Mouse (Mus musculus) c-Kit-positive CD71-negative TER-119-negative erythroid progenitor cells, embryonic 14.5 days (primary cell): ENCODE data around the gene Ikzf4.

Source experiments
- DNase-seq: peaks from one replicate; pipeline ENCODE4 v3.0.0-alpha.2; 2013; ENCODE audit warnings: low read depth

Ikzf4 gene

GRCm38 (mm10) chr10:128606483-128606882 is 39.3 kb downstream of the Ikzf4 start:
- no peak for DNase-seq

GRCm38 (mm10) chr10:128602470-128603128 is 43.2 kb downstream of the Ikzf4 start:
- no peak for DNase-seq

GRCm38 (mm10) chr10:128601499-128601898 is 44.3 kb downstream of the Ikzf4 start:
- DNase-seq, result no peak

- no peak for DNase-seq
Observed at GRCm38 (mm10) chr10:128598476-128598875, 47.3 kb downstream of the Ikzf4 start.

GRCm38 (mm10) chr10:128592797-128593196 is 53.0 kb downstream of the Ikzf4 start:
- DNase-seq, result no peak

- no peak for DNase-seq
Observed at GRCm38 (mm10) chr10:128591436-128591835, 54.4 kb downstream of the Ikzf4 start.

GRCm38 (mm10) chr10:128590193-128590690 is 55.5 kb downstream of the Ikzf4 start:
- DNase-seq, result no peak

- DNase-seq, result peak; percentile 44
Observed at GRCm38 (mm10) chr10:128589464-128590192, 56.2 kb downstream of the Ikzf4 start, which contains the start of gene Erbb3. Erbb3 (minus strand) TSS chr10:128589652.

- DNase-seq, result no peak
Observed at GRCm38 (mm10) chr10:128588775-128589463, 56.9 kb downstream of the Ikzf4 start.

- no peak for DNase-seq
Observed at GRCm38 (mm10) chr10:128588136-128588535, 57.7 kb downstream of the Ikzf4 start.

GRCm38 (mm10) chr10:128587697-128588096 is 58.1 kb downstream of the Ikzf4 start:
- DNase-seq, result no peak

- DNase-seq, result no peak
Observed at GRCm38 (mm10) chr10:128587120-128587519, 58.7 kb downstream of the Ikzf4 start.

GRCm38 (mm10) chr10:128586546-128586945 is 59.2 kb downstream of the Ikzf4 start:
- no peak for DNase-seq

GRCm38 (mm10) chr10:128584386-128584785 is 61.4 kb downstream of the Ikzf4 start:
- no peak for DNase-seq

- no peak for DNase-seq
Observed at GRCm38 (mm10) chr10:128583644-128584043, 62.1 kb downstream of the Ikzf4 start.
